Mouse (Mus musculus): Measurements from ENCODE around the gene Bbs12. TPM values are rescaled to one million over a fixed set of nuclear protein-coding genes. Genes with fewer than 3 reads are reported as not detected.

The Bbs12 gene
- polyA plus RNA-seq, 1 experiment from 2014 or later = 6.1 TPM

- no peak overlapping the region for H3K4me2 ChIP-seq
- no peak for ATAC-seq
- 93% methylated on average over 2 of the region's 2 CpGs for WGBS
- H3K9me3 ChIP-seq (replicated peaks) = no peaks in the 10 kb centered on the region
- no peak overlapping the region for H3K4me3 ChIP-seq
- no peak overlapping the region for H3K27ac ChIP-seq
- no peaks in the 10 kb centered on the region for H3K36me3 ChIP-seq (ENCODE audit: poor library complexity, severe bottlenecking)
- peaks cover 4% of the 10 kb centered on the region; the same call in 1 of the 2 replicates for H3K4me1 ChIP-seq
- no peaks in the 10 kb centered on the region for H3K27me3 ChIP-seq
- H3K9ac ChIP-seq = no peak overlapping the region
Measured at GRCm38 (mm10) chr3:37291929-37292328, 20.4 kb upstream of the Bbs12 start.

- ATAC-seq = no peak
- Histone ChIP-seq H3K27ac (no peak overlapping the region), H3K27me3 (no peaks in the 10 kb centered on the region), H3K9ac (no peak overlapping the region), H3K4me1 (peaks cover 4% of the 10 kb centered on the region; the same call in 1 of the 2 replicates), H3K36me3 (ENCODE audit: poor library complexity, severe bottlenecking) (no peaks in the 10 kb centered on the region), H3K4me2 (no peak overlapping the region), H3K9me3 (replicated peaks) (no peaks in the 10 kb centered on the region), H3K4me3 (no peak overlapping the region)
- WGBS = 78% methylated on average over 2 of the region's 2 CpGs
Measured at GRCm38 (mm10) chr3:37292654-37293053, 19.7 kb upstream of the Bbs12 start.

- Histone ChIP-seq H3K4me2 (no peak overlapping the region), H3K27me3 (no peaks in the 10 kb centered on the region), H3K9ac (no peak overlapping the region), H3K4me1 (no peaks in the 10 kb centered on the region), H3K27ac (no peak overlapping the region), H3K4me3 (no peak overlapping the region), H3K36me3 (ENCODE audit: poor library complexity, severe bottlenecking) (no peaks in the 10 kb centered on the region), H3K9me3 (replicated peaks) (no peaks in the 10 kb centered on the region)
- ATAC-seq = no peak
- 80% methylated on average over 3 of the region's 3 CpGs for WGBS
Measured at GRCm38 (mm10) chr3:37299470-37299869, 12.9 kb upstream of the Bbs12 start.

GRCm38 (mm10) chr3:37302685-37303084, 9.7 kb upstream of the Bbs12 start:
- 42% methylated on average over 12 of the region's 12 CpGs for WGBS

GRCm38 (mm10) chr3:37303392-37304139, 8.8 kb upstream of the Bbs12 start:
- Histone ChIP-seq H3K27ac (no peak overlapping the region), H3K36me3 (ENCODE audit: poor library complexity, severe bottlenecking) (no peaks in the 10 kb centered on the region), H3K27me3 (no peaks in the 10 kb centered on the region), H3K9ac (no peak overlapping the region), H3K4me1 (no peaks in the 10 kb centered on the region), H3K4me2 (no peak overlapping the region), H3K9me3 (replicated peaks) (no peaks in the 10 kb centered on the region), H3K4me3 (no peak overlapping the region)
- ATAC-seq = no peak
- WGBS = 80% methylated on average over 8 of the region's 8 CpGs

More at GRCm38 (mm10) chr3:37302685-37303084, 9.7 kb upstream of the Bbs12 start:
- Histone ChIP-seq H3K27me3 (no peaks in the 10 kb centered on the region), H3K9me3 (replicated peaks) (no peaks in the 10 kb centered on the region), H3K9ac (no peak overlapping the region), H3K4me1 (no peaks in the 10 kb centered on the region), H3K4me3 (no peak overlapping the region), H3K27ac (no peak overlapping the region), H3K4me2 (no peak overlapping the region), H3K36me3 (ENCODE audit: poor library complexity, severe bottlenecking) (no peaks in the 10 kb centered on the region)
- ATAC-seq = no peak

GRCm38 (mm10) chr3:37311897-37312369, 421 bp upstream of the Bbs12 start:
- Histone ChIP-seq H3K27ac (no peak overlapping the region), H3K4me2 (peak overlapping the region; percentile 65), H3K4me3 (peak overlapping the region; percentile 66), H3K9me3 (replicated peaks) (no peaks in the 10 kb centered on the region), H3K27me3 (no peaks in the 10 kb centered on the region), H3K4me1 (peaks cover 6% of the 10 kb centered on the region; the same call in 1 of the 2 replicates), H3K9ac (peak overlapping the region; percentile 76), H3K36me3 (ENCODE audit: poor library complexity, severe bottlenecking) (no peaks in the 10 kb centered on the region)
- WGBS = 3% methylated on average over 10 of the region's 10 CpGs
- no peak for ATAC-seq

GRCm38 (mm10) chr3:37313371-37313770, 1.0 kb downstream of the Bbs12 start:
- no peaks in the 10 kb centered on the region for H3K36me3 ChIP-seq (ENCODE audit: poor library complexity, severe bottlenecking)
- peak overlapping the region; percentile 45; the same call in 1 of the 2 replicates for H3K9ac ChIP-seq
- peak overlapping the region; percentile 65 for H3K4me2 ChIP-seq
- H3K4me1 ChIP-seq = peaks cover 6% of the 10 kb centered on the region; the same call in 1 of the 2 replicates
- no peak for ATAC-seq
- peak overlapping the region; percentile 66 for H3K4me3 ChIP-seq
- H3K27ac ChIP-seq = no peak overlapping the region
- 31% methylated on average over 1 of the region's 1 CpGs for WGBS
- H3K9me3 ChIP-seq (replicated peaks) = no peaks in the 10 kb centered on the region
- H3K27me3 ChIP-seq = no peaks in the 10 kb centered on the region

- Histone ChIP-seq H3K4me1 (peaks cover 6% of the 10 kb centered on the region; the same call in 1 of the 2 replicates), H3K4me2 (no peak overlapping the region), H3K27ac (no peak overlapping the region), H3K9ac (no peak overlapping the region), H3K27me3 (no peaks in the 10 kb centered on the region), H3K4me3 (no peak overlapping the region), H3K36me3 (ENCODE audit: poor library complexity, severe bottlenecking) (peaks cover 11% of the 10 kb centered on the region; the same call in 1 of the 2 replicates), H3K9me3 (replicated peaks) (no peaks in the 10 kb centered on the region)
- 92% methylated on average over 1 of the region's 1 CpGs for WGBS
- ATAC-seq = no peak
Measured at GRCm38 (mm10) chr3:37316233-37316632, 3.9 kb downstream of the Bbs12 start.

GRCm38 (mm10) chr3:37324310-37324709, 12.0 kb downstream of the Bbs12 start:
- Histone ChIP-seq H3K4me1 (no peaks in the 10 kb centered on the region), H3K4me2 (no peak overlapping the region), H3K9ac (no peak overlapping the region), H3K4me3 (no peak overlapping the region), H3K9me3 (replicated peaks) (no peaks in the 10 kb centered on the region), H3K27ac (no peak overlapping the region), H3K27me3 (no peaks in the 10 kb centered on the region), H3K36me3 (ENCODE audit: poor library complexity, severe bottlenecking) (peaks cover 7% of the 10 kb centered on the region; the same call in 1 of the 2 replicates)
- WGBS = 39% methylated on average over 3 of the region's 3 CpGs
- ATAC-seq = 0 out of 2 replicates have a peak, but pooled peaks have one; percentile 19

- Histone ChIP-seq H3K9ac (no peak overlapping the region), H3K4me3 (no peak overlapping the region), H3K4me2 (no peak overlapping the region), H3K36me3 (ENCODE audit: poor library complexity, severe bottlenecking) (no peaks in the 10 kb centered on the region), H3K27me3 (no peaks in the 10 kb centered on the region), H3K27ac (no peak overlapping the region), H3K4me1 (no peaks in the 10 kb centered on the region), H3K9me3 (replicated peaks) (no peaks in the 10 kb centered on the region)
- WGBS = 89% methylated on average over 5 of the region's 5 CpGs
- no peak for ATAC-seq
Measured at GRCm38 (mm10) chr3:37325317-37326112, 13.2 kb downstream of the Bbs12 start.

GRCm38 (mm10) chr3:37326627-37327026, 14.3 kb downstream of the Bbs12 start:
- ATAC-seq = no peak
- Histone ChIP-seq H3K27me3 (no peaks in the 10 kb centered on the region), H3K9me3 (replicated peaks) (no peaks in the 10 kb centered on the region), H3K4me3 (no peak overlapping the region), H3K4me1 (no peaks in the 10 kb centered on the region), H3K27ac (no peak overlapping the region), H3K36me3 (ENCODE audit: poor library complexity, severe bottlenecking) (no peaks in the 10 kb centered on the region), H3K4me2 (no peak overlapping the region), H3K9ac (no peak overlapping the region)
- 92% methylated on average over 3 of the region's 3 CpGs for WGBS

GRCm38 (mm10) chr3:37328489-37328888, 16.1 kb downstream of the Bbs12 start:
- no peak for ATAC-seq
- Histone ChIP-seq H3K4me3 (no peak overlapping the region), H3K27me3 (no peaks in the 10 kb centered on the region)

More at GRCm38 (mm10) chr3:37328489-37328888, 16.1 kb downstream of the Bbs12 start:
- Histone ChIP-seq H3K4me2 (no peak overlapping the region), H3K27ac (no peak overlapping the region), H3K9ac (no peak overlapping the region), H3K9me3 (replicated peaks) (no peaks in the 10 kb centered on the region), H3K4me1 (no peaks in the 10 kb centered on the region), H3K36me3 (ENCODE audit: poor library complexity, severe bottlenecking) (no peaks in the 10 kb centered on the region)
- 81% methylated on average over 2 of the region's 2 CpGs for WGBS
